Mouse (Mus musculus) CD4-positive, CD25-positive, alpha-beta regulatory T cell, adult 4 months (primary cell): Measurements from ENCODE around the gene Dpysl4. TPM values are rescaled to one million over a fixed set of nuclear protein-coding genes. Genes with fewer than 3 reads are reported as not detected.
A peak's percentile ranks its signal among the peaks of the same experiment; 100 is the strongest.

Experiments used
- ATAC-seq: one replicate; pipeline ENCODE4 v1.8.0; 2017
- polyA plus RNA-seq, 2 experiments: library from polyadenylated mRNA; unstranded; fragments of 100-300 nt; shearing (Covaris generic); gene quantifications; one replicate each; pipeline ENCODE4 v1.2.1; 2017

Gene Dpysl4
- not detected for polyA plus RNA-seq

- ATAC-seq: no peak
Measured at GRCm38 (mm10) chr7:139085629-139086194, at the start of gene Dpysl4. Gene Dpysl4, plus strand, starts transcription at chr7:139086001.

DNA sequence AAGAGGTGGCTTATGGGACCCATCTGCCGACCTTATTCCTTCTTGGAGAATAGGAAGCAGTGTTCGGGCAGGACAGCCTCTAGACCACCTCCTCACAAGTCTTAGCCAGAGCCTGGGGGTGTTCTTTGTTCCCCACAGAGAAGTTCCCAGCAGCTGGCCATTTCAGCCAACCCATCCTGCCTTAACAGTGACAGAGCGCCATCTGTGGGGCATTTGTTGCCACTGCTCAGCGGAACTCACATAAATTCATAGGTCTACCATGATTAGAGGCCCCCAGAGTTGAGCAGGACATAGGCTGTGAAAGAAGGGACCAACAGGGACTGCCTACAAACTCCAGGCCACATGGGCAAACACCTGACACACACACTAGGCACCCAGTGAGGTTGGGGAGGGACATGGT, 22.4 kb upstream of the Dpysl4 start:
- ATAC-seq: no peak

DNA sequence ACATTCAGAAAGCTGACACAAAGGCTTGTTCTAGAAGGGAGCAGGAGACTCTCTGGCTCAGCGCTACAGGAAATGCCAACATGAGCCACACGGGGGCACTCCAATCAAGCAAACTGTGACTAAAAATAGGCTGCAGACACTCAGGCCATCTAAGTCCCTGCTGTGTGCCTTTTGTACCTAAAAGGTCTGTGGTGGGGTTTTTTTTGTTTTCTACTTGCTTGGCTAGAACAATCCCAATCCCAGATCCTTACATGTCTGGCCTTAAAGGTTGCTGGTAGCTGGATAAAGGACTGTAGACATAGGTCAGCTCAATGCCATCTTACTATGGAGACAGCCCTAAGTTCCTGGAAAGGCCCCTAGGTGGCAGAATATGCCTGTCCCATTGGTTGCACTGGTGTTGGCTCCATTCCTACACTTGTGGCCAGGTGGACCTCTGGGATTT, 17.6 kb upstream of the Dpysl4 start:
- peak; percentile 51 for ATAC-seq

DNA sequence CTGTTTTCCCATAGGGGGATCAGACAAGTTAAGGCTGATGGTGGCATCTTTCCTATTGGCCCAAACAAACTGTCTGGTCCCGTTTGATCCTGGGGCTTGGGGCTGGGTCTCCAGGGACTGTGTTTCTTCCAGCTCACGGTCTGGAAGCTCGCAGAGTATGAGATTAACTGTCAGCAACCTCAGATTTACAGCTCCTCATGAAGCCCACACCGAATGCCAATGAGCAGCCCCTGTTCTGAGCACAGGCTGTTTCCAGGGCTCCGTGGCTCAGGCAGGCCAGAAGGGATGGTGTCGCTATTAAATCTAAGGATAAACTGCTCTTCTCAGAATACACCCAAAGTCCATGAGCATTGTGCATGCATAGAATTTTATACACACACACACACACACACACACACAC, 11.6 kb upstream of the Dpysl4 start:
- ATAC-seq: no peak

- no peak for ATAC-seq
Measured at GRCm38 (mm10) chr7:139075054-139075794, 10.6 kb upstream of the Dpysl4 start.

GRCm38 (mm10) chr7:139077283-139077682, 8.5 kb upstream of the Dpysl4 start:
- no peak for ATAC-seq

DNA sequence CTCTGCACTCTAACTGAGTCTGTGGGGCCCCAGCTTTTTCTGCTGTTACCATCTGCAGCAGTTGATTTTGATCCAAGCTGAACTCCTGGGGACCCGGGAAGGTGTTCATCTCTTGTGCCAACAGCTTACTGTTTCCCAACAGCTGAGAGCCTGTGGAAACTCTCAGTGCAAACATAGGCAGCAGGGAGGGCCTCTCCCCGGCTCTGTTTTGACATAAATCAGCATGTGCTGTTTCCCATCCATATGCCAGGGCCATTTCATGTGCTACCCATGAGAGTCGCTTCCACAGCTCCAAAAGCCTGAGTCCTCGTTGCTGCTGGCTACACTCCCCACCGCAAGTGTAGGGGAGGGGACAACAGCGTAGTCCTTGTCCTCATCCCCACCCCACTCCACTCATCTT, 7.6 kb upstream of the Dpysl4 start:
- ATAC-seq: no peak

- no peak for ATAC-seq
Measured at GRCm38 (mm10) chr7:139079141-139079540, 6.7 kb upstream of the Dpysl4 start.

DNA sequence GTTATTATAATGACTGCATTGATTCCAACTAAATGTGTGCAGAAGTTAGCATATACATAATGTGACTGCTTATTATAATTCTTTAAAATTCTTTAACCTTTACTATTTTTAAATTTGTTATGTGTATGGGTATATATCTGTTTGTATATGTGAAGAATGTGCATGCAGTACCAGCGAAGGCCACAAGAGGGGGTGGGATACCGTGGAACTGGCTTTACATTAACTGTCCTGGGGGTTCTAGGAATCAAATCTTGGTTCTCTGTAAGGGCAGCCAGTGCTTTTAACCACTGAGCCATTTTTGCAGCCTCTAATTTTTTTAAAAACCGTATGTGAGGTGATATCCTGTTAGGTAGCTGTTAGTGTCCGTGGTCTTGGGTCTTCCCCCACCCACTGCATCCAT, 5.1 kb upstream of the Dpysl4 start:
- no peak for ATAC-seq

DNA sequence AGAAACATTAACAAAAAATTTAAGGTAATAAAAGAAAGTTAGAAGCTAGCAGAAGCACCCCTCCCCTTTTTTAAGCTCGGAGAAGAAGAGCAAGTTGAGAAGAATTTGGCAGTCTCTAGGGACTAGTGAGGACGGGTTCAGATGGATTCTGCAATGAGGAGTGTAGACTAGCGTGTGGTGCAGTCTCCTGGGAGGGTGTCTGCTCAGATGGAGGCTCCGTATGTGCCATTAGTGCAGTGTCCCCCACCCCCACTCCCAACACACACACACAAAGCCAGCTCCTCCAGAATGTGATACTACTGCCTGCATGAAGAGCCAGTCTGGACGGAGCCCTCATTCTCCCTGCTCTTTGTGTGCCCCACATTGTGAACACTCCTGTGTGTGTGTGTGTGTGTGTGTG, 4.6 kb upstream of the Dpysl4 start:
- ATAC-seq: no peak

- ATAC-seq: no peak
Measured at GRCm38 (mm10) chr7:139082281-139082680, 3.5 kb upstream of the Dpysl4 start.

- ATAC-seq: no peak
Measured at GRCm38 (mm10) chr7:139084316-139084715, 1.5 kb upstream of the Dpysl4 start.

- ATAC-seq: no peak
Measured at GRCm38 (mm10) chr7:139086195-139087158, 676 bp downstream of the Dpysl4 start.

- no peak for ATAC-seq
Measured at GRCm38 (mm10) chr7:139087801-139088200, 2.0 kb downstream of the Dpysl4 start.

DNA sequence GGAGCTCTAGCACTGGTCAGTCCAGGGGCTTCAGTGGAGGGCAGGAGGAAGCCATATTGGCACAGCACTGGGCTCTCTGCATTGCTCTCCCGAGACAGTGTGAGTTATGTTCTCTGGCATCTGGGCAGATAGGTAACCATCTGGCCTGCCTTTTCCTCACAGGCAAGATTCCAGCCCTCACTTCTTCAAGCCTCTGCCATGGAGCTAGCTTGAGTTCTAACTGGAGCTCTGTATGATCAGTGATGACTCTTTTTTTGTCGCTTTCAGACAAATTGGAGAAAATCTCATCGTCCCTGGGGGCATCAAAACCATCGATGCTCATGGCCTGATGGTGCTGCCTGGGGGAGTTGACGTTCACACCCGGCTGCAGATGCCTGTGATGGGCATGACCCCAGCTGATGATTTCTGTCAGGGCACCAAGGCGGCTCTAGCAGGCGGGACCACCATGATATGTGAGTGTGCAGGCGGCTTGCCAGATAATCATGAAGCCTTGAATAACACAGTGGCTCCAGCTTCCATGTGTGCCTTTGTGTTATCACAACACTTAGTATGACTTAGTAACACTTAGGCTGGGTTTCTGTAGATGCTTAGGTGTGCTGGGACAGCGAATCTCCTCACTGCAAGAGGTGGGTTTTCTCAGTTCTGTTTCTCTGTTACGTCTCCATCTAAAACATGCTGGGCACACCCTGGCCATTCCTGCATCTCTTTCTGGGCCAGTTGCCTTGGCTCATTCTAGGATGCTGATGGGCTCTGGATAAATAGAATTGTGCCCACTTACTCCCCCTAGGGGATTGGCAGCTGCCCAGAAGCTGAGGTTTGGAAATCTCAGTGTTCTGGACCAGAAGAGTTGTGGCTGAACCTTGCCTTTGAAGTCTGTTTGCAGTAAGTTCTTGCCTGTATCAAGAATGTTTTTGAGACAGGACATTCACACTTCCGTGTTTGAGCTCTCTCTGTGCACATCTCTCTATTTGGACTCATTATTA, 4.4 kb downstream of the Dpysl4 start:
- no peak for ATAC-seq

DNA sequence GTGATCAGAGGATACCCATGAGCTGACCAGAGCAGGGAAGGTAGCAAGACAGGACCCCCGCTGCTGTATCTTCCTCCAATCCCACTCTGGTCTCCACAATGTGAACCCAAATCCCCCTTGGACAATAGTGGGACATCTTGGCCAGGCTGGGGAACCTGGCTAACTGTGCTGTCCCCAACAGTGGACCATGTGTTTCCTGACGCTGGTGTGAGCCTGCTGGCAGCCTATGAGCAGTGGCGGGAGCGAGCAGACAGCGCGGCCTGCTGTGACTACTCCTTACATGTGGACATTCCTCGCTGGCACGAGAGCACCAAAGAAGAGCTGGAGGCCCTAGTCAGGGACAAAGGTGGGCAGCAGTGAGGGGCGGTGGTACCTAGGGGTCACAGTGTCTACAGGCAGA, 5.9 kb downstream of the Dpysl4 start:
- no peak for ATAC-seq

DNA sequence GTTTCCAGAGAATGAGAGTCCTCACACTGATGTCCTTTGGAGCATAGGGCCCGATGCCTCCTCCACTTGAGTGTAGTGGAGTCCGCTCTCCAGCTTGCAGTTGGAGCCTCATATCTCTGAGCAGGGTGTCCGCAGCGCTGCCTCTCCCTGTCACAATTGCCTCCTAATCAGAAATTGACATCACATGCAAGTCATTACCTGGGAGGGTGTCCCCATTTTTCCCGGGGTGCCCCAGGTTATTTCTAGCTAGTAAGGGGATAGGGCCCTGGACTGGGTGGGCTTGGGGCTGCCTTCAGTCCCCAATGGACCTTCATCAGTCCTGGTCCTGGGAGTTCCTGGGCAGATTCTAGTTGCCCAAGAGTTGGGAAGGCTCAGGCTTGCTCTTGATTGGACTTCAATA, 6.9 kb downstream of the Dpysl4 start:
- no peak for ATAC-seq

DNA sequence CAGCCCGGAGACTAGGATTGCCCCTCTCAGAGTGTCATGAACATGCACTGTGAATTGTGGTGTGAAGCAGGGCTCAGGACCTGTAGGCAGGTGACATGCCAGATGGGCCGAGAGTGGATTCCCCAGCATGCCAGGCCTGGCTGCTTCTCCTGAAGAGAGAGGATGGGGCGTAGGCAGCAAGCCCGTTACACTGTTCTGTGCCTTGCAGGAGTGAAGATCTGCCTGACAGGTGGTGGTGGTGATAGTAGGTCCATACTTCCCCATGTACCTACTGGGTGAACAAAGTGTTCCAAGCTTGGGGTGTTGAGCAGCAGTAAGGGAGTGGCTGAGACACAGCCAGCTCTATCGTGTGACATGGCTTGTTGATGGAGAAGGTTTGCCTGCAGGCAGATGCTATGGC, 7.3 kb downstream of the Dpysl4 start:
- ATAC-seq: no peak

DNA sequence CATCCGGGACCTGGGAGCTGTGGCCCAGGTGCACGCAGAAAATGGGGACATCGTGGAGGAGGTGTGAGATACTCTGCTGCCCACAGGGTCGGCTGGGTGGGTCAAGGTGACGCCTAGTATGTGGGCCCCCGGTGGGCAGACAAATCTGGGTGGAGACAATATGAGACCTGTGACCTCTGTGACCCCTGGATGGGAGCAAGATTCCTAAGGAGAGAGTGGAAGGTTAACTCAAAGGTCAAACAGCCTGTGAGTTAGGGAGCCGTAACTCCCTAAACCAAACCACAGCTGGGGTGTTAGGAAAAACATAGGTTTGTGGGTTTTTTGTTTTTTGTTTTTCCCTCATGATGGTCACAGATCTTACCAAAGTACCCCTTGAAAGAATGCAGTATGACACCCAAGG, 8.0 kb downstream of the Dpysl4 start:
- no peak for ATAC-seq

DNA sequence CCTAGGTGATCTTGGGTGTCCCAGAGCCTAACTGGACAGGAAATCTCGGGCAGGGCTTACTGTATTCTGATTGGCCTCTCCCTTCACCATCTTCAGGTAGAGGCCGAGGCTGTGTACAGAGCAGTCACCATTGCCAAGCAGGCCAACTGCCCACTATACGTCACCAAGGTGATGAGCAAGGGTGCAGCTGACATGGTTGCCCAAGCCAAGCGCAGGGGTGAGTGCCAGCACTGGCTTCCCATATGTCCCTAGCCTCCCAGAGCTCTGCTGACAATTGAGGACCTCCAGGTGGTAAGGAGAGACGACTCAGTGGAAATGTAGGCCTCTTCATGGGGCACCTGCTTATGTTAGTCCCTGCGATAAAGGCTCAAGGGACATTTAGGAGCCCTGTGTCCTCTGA, 9.0 kb downstream of the Dpysl4 start:
- no peak for ATAC-seq

GRCm38 (mm10) chr7:139095282-139095681, 9.5 kb downstream of the Dpysl4 start:
- no peak for ATAC-seq

GRCm38 (mm10) chr7:139096399-139096798, 10.6 kb downstream of the Dpysl4 start:
- no peak for ATAC-seq
